Mouse (Mus musculus) adrenal gland (tissue): ENCODE measurements around the gene Gpr4.

ENCODE experiments used
- intact Hi-C: fragments of 180-260 bp; cut with DNase I; formaldehyde crosslinking; loops from one replicate; pipeline ENCODE4 v1.15.1; 2025

Gpr4 gene

GRCm38 (mm10) chr7:19184758-19185157 lies 27.6 kb upstream of the Gpr4 start:
- intact Hi-C loops, result no loop called here

DNA sequence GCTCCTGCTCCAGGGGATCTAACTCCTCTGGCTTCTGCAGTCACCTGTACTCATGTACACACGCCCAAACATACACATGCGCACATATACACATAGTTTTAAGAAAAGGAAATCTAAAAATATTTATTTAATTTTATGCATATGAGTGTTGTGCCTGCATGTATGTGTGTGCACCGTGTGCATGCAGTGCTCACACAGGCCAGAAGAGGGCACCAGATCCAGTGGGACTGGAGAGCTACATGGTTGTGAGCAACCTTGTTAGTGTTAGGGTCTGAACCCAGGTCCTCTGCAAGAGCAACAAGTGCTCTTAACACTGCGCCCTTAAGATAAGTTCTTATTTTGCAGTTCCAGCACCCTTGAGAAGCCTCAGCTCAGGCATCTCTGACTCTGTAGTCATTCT lies 17.7 kb upstream of the Gpr4 start:
- intact Hi-C loops, result no loop called here

DNA sequence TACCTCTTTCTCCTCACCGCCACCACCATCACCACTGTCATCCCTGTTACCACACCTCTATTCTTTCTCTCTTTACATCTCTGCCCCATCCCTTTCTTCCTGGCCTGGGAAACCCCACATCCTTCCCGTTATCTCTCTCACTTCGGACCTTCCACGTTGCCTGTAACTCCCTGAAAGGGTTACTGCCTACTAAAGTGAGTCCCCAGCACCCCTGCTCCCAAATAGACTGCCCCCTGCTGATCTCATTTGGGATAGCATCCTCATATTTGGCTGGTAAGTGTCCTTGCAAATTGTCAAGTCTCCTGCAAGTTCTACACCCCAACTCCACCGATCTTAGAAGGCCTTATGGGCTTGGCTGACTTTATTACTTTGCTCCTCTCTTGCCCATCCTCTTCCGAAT lies 15.7 kb upstream of the Gpr4 start:
- intact Hi-C loops, result no loop called here

DNA sequence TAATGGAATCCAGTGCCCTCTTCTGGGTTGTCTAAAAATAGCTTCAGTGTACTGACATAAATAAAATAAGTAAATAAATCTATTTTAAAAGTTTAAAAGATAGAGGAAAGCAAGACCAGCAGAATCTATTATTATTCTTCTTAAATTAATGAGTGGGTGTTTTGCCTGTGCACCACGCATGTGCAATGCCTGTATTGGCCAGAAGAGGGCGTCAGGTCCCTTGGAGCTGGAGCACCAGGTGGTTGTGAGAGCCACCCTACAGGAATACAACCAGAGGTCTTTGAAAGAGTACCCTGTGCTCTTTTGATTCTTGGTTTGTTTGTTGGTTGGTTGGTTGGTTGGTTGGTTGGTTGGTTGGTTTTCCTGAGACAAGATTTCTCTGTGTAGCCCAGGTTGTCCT lies 14.4 kb upstream of the Gpr4 start:
- intact Hi-C loops, result no loop called here

DNA sequence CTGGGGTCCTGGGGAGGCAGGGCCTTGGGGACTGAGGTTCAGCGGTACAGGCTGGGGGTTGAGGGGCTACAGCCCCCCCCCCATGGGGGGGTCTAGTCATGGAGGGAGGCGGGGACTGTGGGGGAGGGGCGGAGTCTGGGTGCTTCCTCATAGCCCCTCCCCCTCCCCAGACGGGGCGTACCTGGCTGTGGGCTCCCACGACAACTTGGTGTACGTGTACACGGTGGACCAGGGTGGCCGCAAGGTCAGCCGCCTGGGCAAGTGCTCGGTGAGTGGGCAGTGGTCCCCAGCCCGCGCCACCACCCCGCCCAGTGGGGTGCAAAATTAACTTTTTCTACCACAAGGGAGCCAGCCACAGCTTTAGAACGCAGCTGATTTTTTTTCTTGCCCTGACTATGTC lies 10.7 kb upstream of the Gpr4 start:
- intact Hi-C loops, result no loop called here

GRCm38 (mm10) chr7:19202065-19202850 lies 10.1 kb upstream of the Gpr4 start:
- intact Hi-C loops, result no loop called here

GRCm38 (mm10) chr7:19208201-19208910 lies 4.0 kb upstream of the Gpr4 start:
- intact Hi-C loops, result no loop called here

GRCm38 (mm10) chr7:19208944-19209472 lies 3.3 kb upstream of the Gpr4 start:
- intact Hi-C loops, result no loop called here

GRCm38 (mm10) chr7:19209494-19209893 lies 2.8 kb upstream of the Gpr4 start:
- intact Hi-C loops, result no loop called here

DNA sequence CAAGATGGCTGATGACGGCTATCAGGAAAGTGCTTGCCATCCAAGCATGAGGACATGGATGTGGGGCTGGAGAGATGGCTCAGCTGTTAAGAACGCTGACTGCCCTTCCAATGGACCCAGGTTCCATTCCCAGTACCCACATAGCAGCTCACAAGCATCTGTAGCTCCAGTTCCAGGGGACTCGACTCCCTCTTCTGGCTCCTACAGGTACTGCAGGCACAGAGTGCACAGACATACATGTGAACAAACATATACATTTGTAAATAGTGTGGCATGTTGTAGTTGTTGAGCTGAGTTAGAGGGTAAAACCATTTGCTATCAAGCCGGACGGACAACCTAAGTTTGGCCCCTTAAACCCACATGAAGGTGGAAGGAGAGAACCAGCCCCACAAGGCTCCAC lies 2.3 kb upstream of the Gpr4 start:
- intact Hi-C loops, result loop anchor here (5.0 kb wide), 1 partner anchor 33 kb away; the partner anchor contains the start of gene Eml2

GRCm38 (mm10) chr7:19211041-19211675 lies 1.2 kb upstream of the Gpr4 start:
- intact Hi-C loops, result loop anchor here (5.0 kb wide), 1 partner anchor 34 kb away; the partner anchor contains the start of gene Eml2

- intact Hi-C loops, result loop anchor here (5.0 kb wide), 1 partner anchor 36 kb away; the partner anchor contains the start of gene Eml2
Observed at GRCm38 (mm10) chr7:19213385-19213784, 1.0 kb downstream of the Gpr4 start.

DNA sequence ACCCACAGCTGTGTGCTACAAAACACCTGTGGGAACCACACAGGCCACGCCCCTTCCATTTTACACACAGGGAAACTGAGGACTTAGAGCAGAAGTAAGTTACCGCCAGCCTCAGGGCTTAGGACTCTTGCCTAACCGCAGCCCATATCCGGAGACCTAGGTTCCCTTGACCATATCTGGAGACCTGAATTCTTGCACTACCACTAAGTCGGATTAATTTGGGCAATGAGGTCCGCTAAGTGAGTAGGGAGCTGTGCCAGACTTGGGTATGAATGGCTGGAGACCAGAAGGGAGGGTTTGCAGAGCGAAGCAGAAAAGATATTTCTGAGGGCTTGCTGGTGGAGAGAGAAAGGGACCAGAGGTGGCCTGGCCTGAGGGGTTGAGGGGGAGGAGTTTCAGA lies 2.0 kb downstream of the Gpr4 start:
- intact Hi-C loops, result loop anchor here (5.0 kb wide), 1 partner anchor 37 kb away; the partner anchor contains the start of gene Eml2

DNA sequence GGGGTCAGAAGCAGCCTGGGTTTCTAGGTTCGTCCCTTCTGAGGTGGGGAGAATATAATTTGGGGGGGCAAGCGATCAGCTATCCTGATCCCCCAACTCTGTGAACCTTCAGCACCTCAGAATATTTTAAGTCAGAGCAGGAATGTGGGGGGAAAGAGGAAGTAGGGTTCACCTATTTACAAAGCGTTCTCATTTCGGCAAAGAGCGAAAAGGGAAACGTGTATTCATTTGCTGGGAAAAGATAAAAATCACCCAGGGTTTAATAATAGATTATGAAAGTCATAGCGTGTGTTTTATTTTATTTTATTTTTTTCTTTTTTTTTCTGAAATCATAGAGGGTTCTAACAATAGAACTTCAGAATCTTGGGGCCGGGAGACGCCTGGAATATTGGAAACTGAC lies 2.6 kb downstream of the Gpr4 start:
- intact Hi-C loops, result loop anchor here (5.0 kb wide), 1 partner anchor 38 kb away; the partner anchor contains the start of gene Eml2

- intact Hi-C loops, result no loop called here
Observed at GRCm38 (mm10) chr7:19217492-19217891, 5.2 kb downstream of the Gpr4 start.

- intact Hi-C loops, result no loop called here
Observed at GRCm38 (mm10) chr7:19217944-19218343, 5.6 kb downstream of the Gpr4 start.

DNA sequence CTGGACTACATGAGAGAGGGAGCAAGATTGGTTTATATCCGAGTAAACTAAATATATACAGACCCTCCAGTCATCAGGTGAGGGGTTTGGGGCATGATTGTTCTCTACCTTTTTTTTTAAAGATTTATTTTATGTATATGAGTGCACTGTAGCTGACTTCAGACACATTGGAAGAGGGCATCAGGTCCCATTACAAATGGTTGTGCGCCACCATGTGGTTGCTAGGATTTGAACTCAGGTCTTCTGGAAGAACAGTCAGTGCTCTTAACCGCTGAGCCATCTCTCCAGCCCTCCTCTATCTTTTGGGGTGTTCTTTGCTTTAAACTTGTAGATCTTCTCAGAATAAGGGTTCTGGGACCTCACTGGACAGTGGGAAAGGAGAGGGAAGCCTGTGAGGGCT lies 7.7 kb downstream of the Gpr4 start:
- intact Hi-C loops, result no loop called here

GRCm38 (mm10) chr7:19222189-19222588 lies 9.9 kb downstream of the Gpr4 start:
- intact Hi-C loops, result no loop called here

DNA sequence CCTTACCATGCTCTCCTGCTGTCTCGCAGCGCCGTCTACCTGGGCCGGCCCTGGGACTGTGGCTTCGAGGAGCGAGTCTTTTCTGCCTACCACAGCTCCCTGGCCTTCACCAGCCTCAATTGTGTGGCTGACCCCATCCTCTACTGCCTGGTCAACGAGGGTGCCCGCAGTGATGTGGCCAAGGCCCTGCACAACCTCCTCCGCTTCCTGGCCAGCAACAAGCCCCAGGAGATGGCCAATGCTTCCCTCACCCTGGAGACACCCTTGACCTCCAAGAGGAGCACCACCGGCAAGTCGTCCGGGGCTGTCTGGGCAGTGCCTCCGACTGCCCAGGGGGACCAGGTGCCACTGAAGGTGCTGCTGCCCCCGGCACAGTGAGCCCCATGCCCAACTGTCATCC lies 10.5 kb downstream of the Gpr4 start:
- intact Hi-C loops, result no loop called here

- intact Hi-C loops, result no loop called here
Observed at GRCm38 (mm10) chr7:19224933-19225332, 12.6 kb downstream of the Gpr4 start.
